Mouse (Mus musculus): ENCODE results near the gene Ccdc167.
"Not testable (repeated sequence)": the region's sequence is repeated elsewhere in the genome, so short reads cannot be mapped to it uniquely, and the experiment has no call there.

Gene Ccdc167

DNA sequence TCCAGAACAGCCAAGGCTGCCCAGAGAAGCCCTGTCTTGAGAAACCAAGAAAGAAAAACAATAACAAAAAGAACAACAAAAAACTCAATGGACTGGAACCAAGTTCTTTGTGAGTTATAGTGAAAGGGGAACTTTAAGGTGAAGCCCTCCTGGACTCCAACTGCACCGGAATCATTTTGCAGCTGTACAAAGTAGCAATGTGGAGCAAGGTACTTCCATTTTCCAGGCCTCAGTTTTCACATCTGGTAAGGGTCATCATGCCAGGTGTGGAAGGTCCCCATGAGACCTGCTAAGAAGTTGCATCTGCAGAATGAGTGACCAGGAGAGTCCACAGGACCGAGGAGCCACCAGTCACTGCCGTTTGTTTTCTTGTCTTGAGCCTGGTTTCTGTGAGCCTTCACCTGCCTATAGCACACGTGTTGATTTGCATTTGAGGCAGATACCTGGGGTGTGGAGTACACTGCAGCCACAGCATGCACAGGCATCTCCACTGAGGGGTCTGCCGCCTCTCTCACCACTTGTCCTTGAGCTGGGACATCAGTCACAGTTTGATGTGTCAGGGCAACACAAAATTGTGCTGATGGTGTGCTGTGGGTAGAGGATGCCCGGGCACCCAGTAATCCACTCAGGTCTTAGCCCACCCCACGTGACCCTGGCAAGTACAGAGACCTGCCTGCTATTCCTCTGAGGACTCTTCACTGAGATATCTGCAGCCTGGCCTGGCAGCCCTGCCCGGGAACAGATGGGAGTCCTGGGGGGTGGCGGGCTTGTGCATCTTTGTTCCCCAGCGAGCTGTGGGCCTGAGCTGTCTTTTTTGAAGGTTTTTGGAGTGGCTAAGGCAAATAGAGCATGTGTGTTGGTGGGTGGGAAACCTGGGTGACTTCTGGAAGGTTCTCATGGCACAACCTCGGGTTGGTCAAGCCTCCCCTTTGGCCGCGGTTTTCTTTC lies 3.1 kb upstream of the Ccdc167 start:
- no peak for DNase-seq

GRCm38 (mm10) chr17:29718660-29719059 lies 1.8 kb upstream of the Ccdc167 start:
- DNase-seq = no peak

DNA sequence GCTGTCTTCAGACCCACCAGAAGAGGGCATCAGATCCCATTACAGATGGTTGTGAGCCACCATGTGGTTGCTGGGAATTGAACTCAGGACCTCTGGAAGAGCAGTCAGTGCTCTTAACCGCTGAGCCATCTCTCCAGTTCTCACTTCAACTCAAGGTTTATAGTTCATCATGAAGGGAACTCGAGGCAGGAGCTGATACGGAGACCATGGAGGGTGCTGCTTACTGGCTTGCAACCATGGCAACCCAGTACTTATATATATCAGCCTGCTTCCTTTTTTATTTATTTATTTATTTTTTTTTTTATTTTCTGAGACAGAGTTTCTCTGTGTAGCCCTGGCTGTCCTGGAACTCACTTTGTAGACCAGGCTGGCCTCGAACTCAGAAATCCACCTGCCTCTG lies 3.1 kb downstream of the Ccdc167 start:
- not testable (repeated sequence) for DNase-seq

- DNase-seq = peak; percentile 29
Measured at GRCm38 (mm10) chr17:29712565-29712964, 4.3 kb downstream of the Ccdc167 start.

DNA sequence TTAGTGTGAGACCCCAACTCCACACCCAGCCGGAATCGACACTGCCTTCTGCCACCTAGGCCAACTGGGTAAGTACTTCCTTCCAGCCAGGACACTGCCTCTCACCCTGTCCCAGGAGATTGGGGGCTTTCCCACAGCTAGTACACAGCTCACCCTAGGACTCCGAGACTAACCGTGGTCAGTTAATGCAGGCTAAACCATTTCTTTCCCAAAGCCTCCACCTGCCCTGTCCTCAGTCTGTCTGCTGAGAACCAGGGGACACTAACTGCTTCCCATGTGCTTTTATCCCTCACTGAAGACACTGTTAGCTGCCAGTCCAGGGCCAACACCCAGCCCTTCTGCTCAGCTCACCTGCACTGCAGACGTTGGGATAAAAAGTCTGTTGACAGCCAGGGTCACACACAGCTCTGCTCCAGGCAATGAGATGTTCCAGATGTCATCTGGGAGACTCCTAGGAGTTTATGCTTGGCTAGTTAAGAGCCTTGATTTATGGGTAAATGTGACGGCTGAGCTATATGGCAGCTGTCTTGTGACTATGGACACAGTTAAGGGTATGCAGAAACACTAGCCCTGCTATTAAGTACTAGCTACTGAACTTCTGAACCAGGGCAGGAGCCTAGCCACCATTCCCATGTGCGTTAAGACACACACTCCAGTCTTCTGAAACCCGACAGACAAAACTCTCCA lies 5.0 kb downstream of the Ccdc167 start:
- DNase-seq = no peak

DNA sequence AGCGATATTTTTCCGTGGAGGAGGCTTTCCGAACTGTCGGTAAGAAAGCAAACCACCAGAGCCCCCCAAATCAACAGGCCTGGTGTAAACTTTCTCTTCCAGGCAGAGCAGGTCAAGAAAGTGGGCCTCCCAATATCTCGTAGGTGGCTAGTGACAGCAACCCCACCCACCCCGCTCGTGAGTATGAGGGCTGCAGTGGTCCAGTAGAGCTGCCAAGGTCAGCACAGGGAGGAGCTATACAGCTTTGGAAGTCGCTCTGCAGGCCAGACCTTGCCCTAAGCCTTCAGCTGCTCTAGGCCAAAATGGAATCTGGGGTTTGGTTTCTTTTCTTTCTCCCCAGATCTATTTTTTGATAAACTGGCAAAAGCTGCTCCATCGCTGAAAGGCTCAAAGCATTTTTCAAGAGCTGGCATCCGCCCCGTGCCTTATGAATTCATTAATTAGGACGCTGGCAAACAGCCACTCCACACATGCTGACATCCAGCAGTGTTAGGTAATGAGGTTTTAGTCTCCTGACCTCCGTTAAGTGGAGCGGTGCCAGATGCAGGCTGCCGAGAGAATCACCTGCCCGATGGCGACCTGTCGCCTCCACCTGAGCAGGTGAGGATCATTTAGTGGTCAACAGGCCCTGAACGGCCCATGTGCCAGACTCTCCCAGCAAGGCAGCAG lies 5.6 kb downstream of the Ccdc167 start:
- no peak for DNase-seq

- no peak for DNase-seq
Measured at GRCm38 (mm10) chr17:29710562-29711044, 6.2 kb downstream of the Ccdc167 start.

- no peak for DNase-seq
Measured at GRCm38 (mm10) chr17:29708783-29709182, 8.1 kb downstream of the Ccdc167 start.

- no peak for DNase-seq
Measured at GRCm38 (mm10) chr17:29706981-29707545, 9.8 kb downstream of the Ccdc167 start.

DNA sequence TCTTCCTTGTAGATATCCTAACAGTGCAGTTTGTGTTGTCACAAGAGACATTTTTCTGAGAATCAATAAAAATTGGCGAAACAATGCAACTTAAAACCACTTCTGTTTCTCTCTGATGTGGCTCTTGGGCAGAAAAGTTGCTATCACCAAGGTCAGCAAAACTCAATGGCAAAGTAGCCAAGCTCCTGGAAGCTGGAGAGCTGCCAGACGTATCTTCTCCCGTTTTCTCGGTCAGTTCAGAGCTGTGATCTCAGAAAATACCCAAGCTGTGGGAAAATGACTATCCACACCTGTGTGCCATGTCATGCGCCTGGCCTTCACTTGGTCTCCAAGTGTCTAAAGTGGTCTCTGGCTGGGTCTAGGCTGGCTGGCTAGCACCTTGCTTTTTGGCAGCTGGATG lies 11.0 kb downstream of the Ccdc167 start:
- no peak for DNase-seq

DNA sequence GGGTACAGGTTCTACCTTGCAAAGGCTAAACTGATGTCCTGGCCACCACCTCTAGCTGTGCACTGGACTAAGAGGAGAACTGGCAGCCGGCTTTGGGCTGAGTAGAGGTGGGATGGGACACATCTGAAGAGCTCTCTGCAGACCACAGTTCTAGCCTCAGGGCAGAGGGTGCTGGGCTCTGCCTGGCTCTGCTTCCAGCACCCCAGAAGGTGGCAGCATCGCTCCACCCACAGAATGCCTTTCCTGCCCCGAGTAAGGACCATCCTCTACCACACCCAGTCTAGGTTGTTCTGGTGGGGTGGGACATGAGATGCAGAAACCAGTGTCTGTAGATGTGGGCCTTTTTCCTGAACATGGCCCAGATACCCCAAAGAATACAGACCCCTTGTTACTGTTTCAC lies 12.1 kb downstream of the Ccdc167 start:
- DNase-seq = peak; percentile 79

- DNase-seq = no peak
Measured at GRCm38 (mm10) chr17:29702938-29703710, 13.7 kb downstream of the Ccdc167 start.

DNA sequence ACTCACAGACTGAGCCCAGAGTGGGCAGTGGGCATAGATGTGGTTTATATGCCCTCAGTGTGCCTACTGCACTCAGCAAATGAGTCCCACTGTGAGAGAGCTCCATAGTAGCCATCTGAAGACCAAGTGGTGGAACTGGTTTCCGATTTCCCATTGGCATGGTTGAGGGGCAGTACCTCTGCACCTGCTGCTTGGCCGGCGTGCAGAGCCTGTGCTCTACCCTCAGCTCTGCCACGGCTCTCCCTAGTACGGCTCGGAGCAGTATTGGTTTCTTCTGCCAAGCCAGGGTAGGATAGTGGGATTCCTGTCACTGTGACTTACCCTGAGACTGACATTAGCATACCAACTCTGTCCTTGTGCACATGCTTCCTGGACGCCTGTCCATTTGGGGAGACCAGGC lies 16.3 kb downstream of the Ccdc167 start:
- no peak for DNase-seq

DNA sequence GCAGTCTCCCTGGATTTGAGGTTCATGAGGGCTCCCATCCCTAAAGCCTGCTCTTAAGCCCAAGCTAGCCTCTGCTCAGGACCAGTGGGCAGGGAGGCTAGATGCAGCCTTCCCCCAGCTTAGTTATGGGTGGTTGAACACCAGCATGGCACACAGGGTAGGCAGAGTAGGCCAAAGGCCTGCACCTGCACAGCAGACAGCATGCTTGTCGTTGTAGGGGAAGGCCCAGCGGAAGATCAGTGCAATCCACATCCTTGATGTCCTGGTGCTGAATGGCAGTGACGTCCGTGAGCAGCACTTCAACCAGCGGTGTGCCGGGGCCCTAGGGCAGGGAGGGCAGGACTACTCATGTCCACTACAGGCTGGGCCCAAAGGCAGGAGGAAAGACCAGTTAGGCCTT lies 18.4 kb downstream of the Ccdc167 start:
- no peak for DNase-seq

DNA sequence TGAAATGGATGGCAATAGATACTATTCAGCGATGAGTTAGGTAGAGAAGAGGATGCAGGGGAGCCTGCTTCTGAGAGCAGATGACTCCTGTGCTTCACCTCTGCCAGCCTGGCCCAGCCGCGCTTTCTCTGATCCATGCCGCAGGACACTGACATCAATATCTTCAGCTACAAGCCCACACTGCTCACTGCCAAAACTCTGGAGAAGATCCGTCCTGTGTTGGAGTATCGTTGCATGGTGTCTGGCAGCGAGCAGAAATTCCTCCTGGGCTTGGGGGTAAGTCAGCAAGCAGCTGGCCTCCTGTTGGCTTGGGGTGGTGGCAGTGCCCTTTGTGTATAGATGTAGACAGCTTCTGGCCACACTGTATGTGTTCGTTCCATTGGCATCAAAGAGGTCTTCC lies 19.9 kb downstream of the Ccdc167 start:
- DNase-seq = no peak

- no peak for DNase-seq
Measured at GRCm38 (mm10) chr17:29694516-29694915, 22.3 kb downstream of the Ccdc167 start.

GRCm38 (mm10) chr17:29693571-29693970 lies 23.3 kb downstream of the Ccdc167 start:
- peak; percentile 83 for DNase-seq

DNA sequence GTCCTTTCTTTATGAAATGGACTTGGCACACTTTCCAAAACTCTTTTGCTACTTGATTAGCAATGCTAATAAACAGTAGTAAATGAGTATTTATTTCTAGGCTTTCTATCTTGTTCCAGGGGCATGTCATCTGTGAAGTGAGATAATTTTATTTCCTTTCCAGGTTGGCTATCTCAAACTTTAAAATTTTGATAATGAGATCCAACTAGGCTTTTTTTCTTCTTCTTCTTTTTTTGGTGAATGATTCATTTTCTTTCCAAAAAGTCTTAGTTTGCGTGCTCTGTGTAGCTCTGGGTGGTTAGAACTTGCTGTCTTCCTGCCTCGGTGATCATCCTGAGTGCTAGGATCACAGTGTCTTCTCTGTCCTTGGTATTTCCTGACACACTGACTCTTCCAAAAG lies 24.0 kb downstream of the Ccdc167 start:
- no peak for DNase-seq

GRCm38 (mm10) chr17:29690257-29690656 lies 26.6 kb downstream of the Ccdc167 start:
- no peak for DNase-seq

GRCm38 (mm10) chr17:29688610-29689009 lies 28.2 kb downstream of the Ccdc167 start:
- DNase-seq = no peak

- DNase-seq = no peak
Measured at GRCm38 (mm10) chr17:29687373-29687772, 29.5 kb downstream of the Ccdc167 start.

GRCm38 (mm10) chr17:29686771-29687170 lies 30.1 kb downstream of the Ccdc167 start:
- DNase-seq = no peak
